Mouse (Mus musculus) forebrain, postnatal 0 days (tissue): ENCODE results near the gene Gprc5c. TPM values are rescaled to one million over a fixed set of nuclear protein-coding genes. Genes with fewer than 3 reads are reported as not detected.

Experiments used
- ATAC-seq: fragments of 200-750 bp; cut with Nextera tagmentation; 2 replicates; pipeline ENCODE4 v1.8.0; 2017; ENCODE audit warnings: mild to moderate bottlenecking, moderate library complexity
- DNase-seq: peaks from one replicate; pipeline ENCODE4 v3.0.0-alpha.2; 2015
- H3K27ac ChIP-seq: fragments of 300-500 bp; sonication (generic); 2 replicates; pipeline ENCODE4 v1.5.1; 2014; ENCODE audit warnings: low read depth, mild to moderate bottlenecking, antibody characterized with exemption, low read length, moderate library complexity, mixed read lengths
- H3K27me3 ChIP-seq: fragments of 300-500 bp; sonication (generic); 2 replicates; pipeline ENCODE4 v1.6.1; 2014; ENCODE audit warnings: mild to moderate bottlenecking, low read length, mixed read lengths; ENCODE audit not compliant: insufficient read depth
- H3K36me3 ChIP-seq: fragments of 300-500 bp; sonication (generic); 2 replicates; pipeline ENCODE4 v1.6.1; 2014; ENCODE audit warnings: mild to moderate bottlenecking, moderate library complexity; ENCODE audit not compliant: insufficient read depth
- H3K4me1 ChIP-seq: fragments of 300-500 bp; sonication (generic); 2 replicates; pipeline ENCODE4 v1.6.1; 2014; ENCODE audit warnings: antibody characterized with exemption; ENCODE audit not compliant: insufficient read depth
- H3K4me2 ChIP-seq: fragments of 300-500 bp; sonication (generic); 2 replicates; pipeline ENCODE4 v1.6.1; 2014; ENCODE audit warnings: low read depth, mild to moderate bottlenecking, moderate library complexity
- H3K4me3 ChIP-seq: fragments of 300-500 bp; sonication (generic); 2 replicates; pipeline ENCODE4 v1.5.1; 2014; ENCODE audit warnings: low read depth, low read length, mixed read lengths
- H3K9ac ChIP-seq: fragments of 300-500 bp; sonication (generic); 2 replicates; pipeline ENCODE4 v1.6.1; 2014; ENCODE audit warnings: mild to moderate bottlenecking
- H3K9me3 ChIP-seq: fragments of 300-500 bp; sonication (generic); 2 replicates; pipeline ENCODE4 v1.6.1; 2016; ENCODE audit warnings: low read length
- CTCF ChIP-seq: sonication (generic); IDR thresholded peaks from 2 replicates; pipeline ENCODE4 v1.5.1; 2016; ENCODE audit warnings: antibody characterized with exemption, control low read depth, low read depth
- WGBS: fragments of 180-500 bp; shearing (Covaris S2); extraction: QIAGEN DNeasy Blood & Tissue Kit; methylation state at CpG from one replicate; pipeline ENCODE4 v1.1.7; 2014; 5-methylcytosine and 5-hydroxymethylcytosine counted together
- polyA plus RNA-seq: library from polyadenylated mRNA; unstranded; fragments of >200 nt; fragmentation: Nextera tagmentation; extraction: Ambion mirVana; gene quantifications from 2 replicates; pipeline ENCODE4 v1.2.1, GENCODE M21; 2015
- total RNA-seq: library from RNA; depleted of rRNA; stranded (reverse); fragments of >200 nt; gene quantifications from 2 replicates; pipeline ENCODE4 v1.2.3, GENCODE M21; 2014

The Gprc5c gene
- total and polyA plus RNA-seq, 2 experiments from 2014 or later = 5.8 to 7.9 TPM

GRCm38 (mm10) chr11:114851269-114851607 is 286 bp downstream of the Gprc5c start:
- TF ChIP-seq CTCF = no peak
- Histone ChIP-seq H3K4me2 (peak overlapping the region; percentile 97), H3K27ac (no peak overlapping the region), H3K9me3 (no peaks in the 10 kb centered on the region), H3K36me3 (no peaks in the 10 kb centered on the region), H3K27me3 (peaks cover 35% of the 10 kb centered on the region), H3K4me3 (peak overlapping the region; percentile 52), H3K9ac (peak overlapping the region; percentile 53), H3K4me1 (no peaks in the 10 kb centered on the region)
- DNase-seq (no peak), ATAC-seq (peak; percentile 69)
- WGBS = 2% methylated on average over 27 of the region's 27 CpGs

DNA sequence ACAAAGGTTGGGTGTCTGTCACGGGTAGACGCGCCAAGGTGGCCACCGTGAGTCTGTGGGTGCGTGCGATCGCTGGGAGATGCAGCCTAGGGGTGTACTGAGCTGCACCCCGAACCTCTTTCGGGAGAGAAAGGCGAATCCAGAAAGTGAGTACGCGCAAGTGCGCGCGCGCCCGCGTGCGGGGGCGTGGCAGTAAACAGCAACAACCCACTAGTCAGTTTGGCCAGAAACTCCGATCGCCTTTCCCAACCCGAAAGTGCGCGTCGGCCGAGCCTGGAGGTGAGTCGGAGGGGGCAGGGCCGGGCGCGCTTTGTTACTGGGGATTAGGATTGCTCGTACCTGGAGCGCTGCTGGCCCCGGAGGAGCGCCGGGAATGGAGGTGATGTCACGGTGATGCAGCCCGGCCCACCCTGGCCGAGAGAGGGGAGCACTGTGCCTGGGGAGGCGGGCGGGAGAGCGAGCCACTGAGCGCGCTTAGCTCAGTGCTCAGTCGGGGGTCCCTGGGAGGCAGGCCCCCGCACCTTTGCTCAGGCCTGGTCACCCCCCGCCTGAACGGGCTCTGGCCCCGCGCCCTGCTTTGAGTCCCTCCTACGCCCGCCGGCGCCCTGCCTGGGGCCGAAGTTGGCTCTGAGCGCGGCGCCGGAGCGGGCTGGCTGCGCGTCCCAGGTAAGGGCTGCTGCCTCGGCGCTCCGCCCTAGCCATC is 807 bp downstream of the Gprc5c start:
- Histone ChIP-seq H3K4me2 (peak overlapping the region; percentile 97), H3K36me3 (no peaks in the 10 kb centered on the region), H3K27me3 (peaks cover 35% of the 10 kb centered on the region), H3K9ac (peak overlapping the region; percentile 53), H3K27ac (peak overlapping the region; percentile 40; the same call in 1 of the 2 replicates), H3K4me1 (no peaks in the 10 kb centered on the region), H3K4me3 (peak overlapping the region; percentile 52), H3K9me3 (no peaks in the 10 kb centered on the region)
- no peak for TF ChIP-seq CTCF
- under 1% methylated on average over 59 of the region's 65 CpGs for WGBS
- ATAC-seq = peak; percentile 56
- peak; percentile 66 for DNase-seq

DNA sequence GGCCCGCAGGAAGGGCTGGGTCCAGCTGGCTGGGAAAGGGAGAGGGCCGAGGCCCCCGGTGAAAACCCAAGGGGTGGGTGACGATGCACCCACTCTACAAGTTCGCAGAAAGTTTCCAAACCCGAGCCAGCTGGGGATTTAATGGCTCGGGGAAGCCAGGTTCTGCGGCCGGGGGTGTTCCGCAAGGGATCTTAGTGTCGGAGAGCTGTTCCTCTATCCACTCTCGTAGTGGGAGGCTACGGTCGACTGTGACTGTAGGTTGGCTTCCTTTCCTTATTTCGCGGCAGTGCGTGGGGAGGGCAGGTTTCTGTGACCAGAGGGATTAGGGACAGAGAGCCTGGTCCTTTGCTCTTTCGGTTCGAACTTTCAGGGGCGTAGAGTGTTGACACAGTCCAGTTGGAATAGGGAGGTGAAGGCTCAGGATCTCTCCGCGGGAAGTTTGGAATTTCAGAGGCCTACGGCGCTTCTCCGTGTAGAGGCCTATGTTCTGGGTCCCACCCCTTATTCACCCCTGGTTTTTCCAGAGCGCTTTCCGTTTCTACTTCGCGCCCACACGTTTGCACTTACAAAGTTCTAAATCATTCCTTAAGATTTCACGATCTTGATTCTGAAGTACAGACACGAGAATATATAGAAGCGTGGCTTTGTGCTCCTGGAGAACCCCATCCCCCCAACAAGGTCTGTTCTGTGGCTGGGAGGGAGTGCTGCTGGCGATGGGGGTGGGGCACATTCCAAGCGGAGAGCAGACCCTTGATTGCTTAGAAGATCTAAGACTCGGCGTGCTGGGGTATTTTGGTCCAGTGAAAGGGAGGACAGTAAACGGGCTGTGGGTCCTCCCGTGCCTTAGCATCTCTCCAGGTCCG is 1.6 kb downstream of the Gprc5c start:
- no peak for TF ChIP-seq CTCF
- peaks cover 35% of the 10 kb centered on the region for H3K27me3 ChIP-seq
- 0 out of 2 replicates have a peak, but pooled peaks have one; percentile 21 for ATAC-seq
- no peaks in the 10 kb centered on the region for H3K36me3 ChIP-seq
- 4% methylated on average over 40 of the region's 40 CpGs for WGBS
- DNase-seq = no peak
- H3K4me3 ChIP-seq = peak overlapping the region; percentile 52
- H3K9ac ChIP-seq = peak overlapping the region; percentile 53; the same call in 1 of the 2 replicates
- no peaks in the 10 kb centered on the region for H3K9me3 ChIP-seq
- 0 out of 2 replicates have a peak overlapping the region, but pooled peaks have one; percentile 40 for H3K27ac ChIP-seq
- no peaks in the 10 kb centered on the region for H3K4me1 ChIP-seq
- peak overlapping the region; percentile 97 for H3K4me2 ChIP-seq

- Histone ChIP-seq H3K9me3 (no peaks in the 10 kb centered on the region), H3K27me3 (peaks cover 35% of the 10 kb centered on the region), H3K9ac (no peak overlapping the region), H3K36me3 (no peaks in the 10 kb centered on the region), H3K4me2 (0 out of 2 replicates have a peak overlapping the region, but pooled peaks have one; percentile 97), H3K4me3 (peak overlapping the region; percentile 52; the same call in 1 of the 2 replicates), H3K4me1 (no peaks in the 10 kb centered on the region), H3K27ac (no peak overlapping the region)
- DNase-seq (no peak), ATAC-seq (no peak)
- TF ChIP-seq CTCF = no peak
- WGBS = 26% methylated on average over 7 of the region's 7 CpGs
Observed at GRCm38 (mm10) chr11:114853174-114853838, 2.4 kb downstream of the Gprc5c start.

DNA sequence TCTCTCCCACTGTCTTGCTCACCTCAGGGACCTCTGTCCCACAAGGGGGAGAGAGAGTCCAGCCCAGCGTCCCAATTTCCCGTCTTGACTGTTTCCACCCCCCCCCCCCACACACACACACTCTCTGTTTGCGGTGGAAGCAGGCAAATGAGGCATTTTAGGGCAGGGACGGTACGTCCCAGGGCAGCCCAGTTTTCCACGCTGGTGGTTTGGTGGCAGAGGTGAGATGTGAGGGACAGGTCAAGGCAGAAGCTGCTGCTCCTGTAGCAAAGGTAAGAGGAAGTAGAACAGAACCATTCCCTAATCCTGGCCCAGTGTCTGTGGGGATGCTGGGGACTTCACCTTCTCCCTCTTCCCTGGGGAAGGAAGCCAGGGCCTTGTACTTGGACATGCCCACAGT is 3.6 kb downstream of the Gprc5c start:
- Histone ChIP-seq H3K27ac (no peak overlapping the region), H3K27me3 (peaks cover 28% of the 10 kb centered on the region), H3K4me2 (no peak overlapping the region), H3K4me3 (no peak overlapping the region), H3K36me3 (no peaks in the 10 kb centered on the region), H3K4me1 (no peaks in the 10 kb centered on the region), H3K9me3 (no peaks in the 10 kb centered on the region), H3K9ac (no peak overlapping the region)
- TF ChIP-seq CTCF = no peak
- ATAC-seq (no peak), DNase-seq (no peak)
- WGBS = 84% methylated on average over 6 of the region's 6 CpGs

DNA sequence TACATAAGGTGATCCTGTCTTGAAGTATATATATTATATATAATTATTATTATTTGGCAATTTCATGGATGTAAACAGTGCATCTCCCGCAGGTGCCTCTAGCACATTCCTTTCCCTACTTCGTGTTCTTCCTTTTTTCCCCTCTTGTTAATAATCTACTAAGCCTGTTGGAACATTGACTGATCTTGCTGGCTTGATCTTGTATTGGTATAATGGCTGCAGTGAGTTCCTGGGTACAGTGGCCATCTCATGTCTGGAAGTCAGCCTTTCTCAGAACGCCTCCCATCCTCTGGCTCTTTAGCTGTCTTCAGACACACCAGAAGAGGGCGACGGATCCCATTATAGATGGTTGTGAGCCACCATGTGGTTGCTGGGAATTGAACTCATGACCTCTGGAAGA is 5.2 kb downstream of the Gprc5c start:
- peaks cover 21% of the 10 kb centered on the region for H3K27me3 ChIP-seq
- no peak overlapping the region for H3K4me2 ChIP-seq
- H3K36me3 ChIP-seq = no peaks in the 10 kb centered on the region
- H3K9ac ChIP-seq = no peak overlapping the region
- no peak overlapping the region for H3K4me3 ChIP-seq
- no peak for DNase-seq
- ATAC-seq = no peak
- no peaks in the 10 kb centered on the region for H3K4me1 ChIP-seq
- H3K9me3 ChIP-seq = no peaks in the 10 kb centered on the region
- whole genome bisulfite sequencing = 89% methylated on average over 5 of the region's 5 CpGs
- no peak for TF ChIP-seq CTCF
- H3K27ac ChIP-seq = no peak overlapping the region

DNA sequence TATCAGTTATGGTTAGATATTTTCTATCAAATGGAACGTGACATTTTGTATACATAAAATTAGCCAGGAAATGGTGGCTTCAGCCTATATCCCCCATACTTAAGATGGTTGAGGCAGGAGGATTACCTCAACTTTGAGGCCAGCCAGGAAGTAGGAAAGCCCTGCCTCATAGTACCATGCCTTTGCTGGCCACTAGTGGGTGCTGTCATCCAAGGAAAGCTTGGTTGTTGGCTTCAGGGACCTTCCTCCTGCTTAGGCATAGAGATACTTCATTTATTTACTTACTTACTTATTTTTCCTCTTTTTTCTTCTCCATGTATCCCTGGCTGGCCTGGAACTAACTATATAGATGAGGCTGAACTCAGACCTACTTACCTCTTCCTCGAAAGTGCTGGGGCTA is 7.7 kb downstream of the Gprc5c start:
- DNase-seq (no peak), ATAC-seq (no peak)
- no peak overlapping the region for H3K27ac ChIP-seq
- H3K36me3 ChIP-seq = no peaks in the 10 kb centered on the region
- H3K9ac ChIP-seq = no peak overlapping the region
- no peak overlapping the region for H3K4me2 ChIP-seq
- H3K4me3 ChIP-seq = no peak overlapping the region
- TF ChIP-seq CTCF = peak; percentile 21
- WGBS = 95% methylated on average over 2 of the region's 2 CpGs
- H3K27me3 ChIP-seq = 0 out of 2 replicates have a peak, but pooled peaks cover 3% of the 10 kb centered on the region
- H3K9me3 ChIP-seq = no peaks in the 10 kb centered on the region
- no peaks in the 10 kb centered on the region for H3K4me1 ChIP-seq
